Comparison of ENCODE assay signal across 8 mouse cellular contexts in the genomic region with DNA sequence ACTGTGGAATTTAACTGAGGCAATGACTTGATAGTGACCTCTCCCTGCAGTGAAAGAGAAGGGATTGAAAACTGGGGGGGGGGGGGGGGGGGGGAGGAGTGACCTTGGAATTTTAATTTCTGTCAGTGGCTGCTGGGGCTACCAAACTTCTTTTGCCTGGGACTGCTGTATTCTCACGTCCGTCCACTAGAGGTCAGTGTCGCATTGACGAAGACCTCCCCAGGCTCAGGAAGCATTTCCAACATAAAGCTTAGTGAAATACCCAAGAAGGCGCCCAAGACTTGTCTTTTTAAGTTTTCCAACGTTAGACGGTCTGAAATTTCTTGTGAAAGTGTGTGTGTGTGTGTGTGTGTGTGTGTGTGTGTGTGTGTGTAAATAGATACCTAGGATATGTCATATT.
DNase-seq lines count a peak whose midpoint lies in the region; TF ChIP-seq lines count a peak whose summit lies in the region.
"Had no signal": no experiment of that assay in that cellular context is flagged by ENCODE, and none has a peak within 500 bp of the region (broad histone marks: within the 10 kb centered on the region; RNA-seq: fewer than 3 reads in every experiment).

No protein-coding gene starts in this region.

- intact Hi-C loops in gastrocnemius, adult 2 months (cut with DNase I), result loop anchor here (1.0 to 5.0 kb wide), 3 partner anchors 201 to 288 kb away; no protein-coding TSS in a partner anchor

- no peak for TF ChIP-seq POLR2A in cerebellum, adult 2 months (IDR thresholded peaks at IDR 0.05; ENCODE audit: borderline replicate concordance, insufficient read depth, low read length)

- peaks cover 11% of the 10 kb centered on the region for H3K4me1 ChIP-seq in cerebellum, adult 2 months (ENCODE audit: control insufficient read depth, insufficient read depth, low read length)

- H3K27ac ChIP-seq in cerebellum, adult 2 months (ENCODE audit: insufficient read depth, low read length), result no peak overlapping the region
- no peak overlapping the region for H3K27ac ChIP-seq in gastrocnemius, adult 2 months
- H3K27ac ChIP-seq: limb, embryonic 13.5 days had no signal

- peak; percentile 87 for TF ChIP-seq CTCF in cerebellum, adult 2 months (IDR thresholded peaks at IDR 0.05; ENCODE audit: borderline replicate concordance, insufficient read depth, low read depth, low read length)
- peak; percentile 70 for TF ChIP-seq CTCF in gastrocnemius, adult 2 months (IDR thresholded peaks at IDR 0.05)

- no peaks in the 10 kb centered on the region for H3K27me3 ChIP-seq in cerebellum, adult 2 months (ENCODE audit: control insufficient read depth, insufficient read depth, low read length)

- H3K4me3 ChIP-seq in cerebellum, adult 2 months (replicated peaks; ENCODE audit: insufficient read depth, low read depth, low read length), result no peak overlapping the region
- H3K4me3 ChIP-seq in gastrocnemius, adult 2 months, result no peak overlapping the region
- H3K4me3 ChIP-seq: limb, embryonic 13.5 days had no signal

- WGBS in cerebellum, adult 2 months, result 13% methylated on average over 7 of the region's 7 CpGs

- peak; percentile 79 for DNase-seq in CD4-positive helper T cell, adult 2 months (ENCODE audit: low read depth, low spot score)
- DNase-seq in ES-CJ7 (ENCODE audit: low read depth, low spot score), result peak; percentile 80
- peak; percentile 49 to 78 for DNase-seq in cerebellum, adult 2 months
- peak; percentile 78 for DNase-seq in gastrocnemius, adult 2 months
- DNase-seq in kidney, postnatal 36 days, result peak; percentile 66 to 89
- DNase-seq in lung, postnatal 14 days, result peak; percentile 89
- DNase-seq in spleen, adult 18-20 months, result peak; percentile 38 to 75
